Mouse (Mus musculus) right cerebral cortex, postnatal 4 days (tissue): ENCODE measurements around the gene Bloc1s2.
A peak's percentile ranks its signal among the peaks of the same experiment; 100 is the strongest.

ENCODE experiments used
- DNase-seq: peaks from one replicate; pipeline ENCODE4 v3.0.0-alpha.2; 2022

The Bloc1s2 gene

DNA sequence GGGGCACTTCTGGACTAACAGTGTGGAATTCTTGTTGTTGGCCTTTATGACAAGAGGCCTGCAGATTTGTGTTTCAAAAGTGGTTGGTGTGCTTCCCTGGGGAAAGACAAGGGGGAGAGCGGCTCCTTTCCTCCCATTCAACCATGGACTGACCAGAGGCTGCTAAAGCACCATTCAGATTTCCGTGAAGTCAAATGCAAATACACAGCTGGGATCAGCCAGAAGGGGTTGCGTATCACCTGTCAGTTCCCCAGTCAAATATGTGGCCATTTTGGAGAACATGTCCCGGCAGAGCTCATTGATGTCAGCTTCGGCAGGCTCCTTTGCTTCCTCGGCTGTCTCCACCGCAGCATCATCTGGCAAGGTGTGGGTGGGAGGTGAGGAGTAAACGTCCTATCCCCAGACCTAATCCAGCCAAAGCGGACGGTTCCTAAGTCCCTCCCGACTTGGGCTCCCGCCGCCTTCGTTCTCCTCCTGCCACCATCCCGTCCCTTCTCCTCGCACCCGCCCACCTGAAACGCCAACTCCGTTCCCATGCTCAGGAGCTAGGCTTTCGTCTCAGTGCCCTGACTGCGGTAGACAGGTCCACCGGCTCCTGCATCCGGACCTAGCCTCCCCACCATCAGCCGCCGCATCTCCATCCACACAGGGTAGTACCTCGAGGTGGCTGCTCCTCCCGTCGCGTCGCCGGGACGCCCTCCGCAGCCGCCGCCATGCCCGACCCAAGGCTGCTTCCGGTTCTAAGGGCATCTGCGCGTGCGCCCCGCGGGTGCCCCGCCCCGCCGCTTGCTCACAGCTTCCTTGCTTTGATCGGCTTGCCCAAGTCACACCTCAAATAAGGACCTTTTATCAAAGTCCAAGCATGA is at the start of gene Bloc1s2:
Gene Bloc1s2, minus strand, starts transcription at position 745 of the 866 bp plus-strand sequence.
- peak; percentile 86 for DNase-seq

DNA sequence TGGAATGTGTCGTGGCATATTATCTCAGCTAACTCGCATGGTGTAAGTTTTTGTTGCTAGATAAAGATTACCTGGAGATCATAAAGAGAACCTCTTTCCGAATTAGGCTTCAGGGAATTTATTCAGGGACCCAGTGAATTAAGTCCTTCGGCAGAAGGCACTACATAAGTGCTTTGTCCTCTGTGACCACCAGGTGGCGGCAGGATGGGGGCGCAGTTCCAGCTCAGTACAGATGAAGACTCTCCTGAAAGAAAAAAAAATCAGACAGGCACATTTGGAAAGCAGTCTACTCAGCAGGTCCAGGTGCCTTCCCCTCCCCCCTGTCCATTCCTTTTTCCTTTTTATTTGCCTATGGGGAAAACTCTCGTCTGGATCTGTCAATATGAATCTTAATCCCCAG is 48.9 kb upstream of the Bloc1s2 start:
- peak; percentile 84 for DNase-seq

DNA sequence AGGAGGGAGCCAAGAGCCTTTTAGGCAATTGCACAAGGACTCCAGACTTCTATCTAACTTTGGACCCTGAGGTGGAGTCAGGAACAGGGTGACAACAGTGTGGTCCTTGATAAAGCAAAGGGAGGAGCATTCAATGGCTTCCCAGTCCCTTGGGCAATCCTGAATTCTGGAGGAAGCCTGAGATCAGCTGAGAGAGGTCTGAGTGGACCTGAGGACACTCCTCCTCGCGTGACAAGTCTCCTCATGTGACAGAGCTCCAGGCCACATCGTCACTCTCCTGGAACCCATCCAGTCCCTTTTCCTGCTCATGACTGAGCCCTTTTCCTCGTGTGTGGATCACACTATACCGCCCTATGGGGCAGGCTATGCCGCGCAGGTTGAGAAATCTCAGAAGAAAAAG is 47.7 kb upstream of the Bloc1s2 start:
- DNase-seq = no peak

DNA sequence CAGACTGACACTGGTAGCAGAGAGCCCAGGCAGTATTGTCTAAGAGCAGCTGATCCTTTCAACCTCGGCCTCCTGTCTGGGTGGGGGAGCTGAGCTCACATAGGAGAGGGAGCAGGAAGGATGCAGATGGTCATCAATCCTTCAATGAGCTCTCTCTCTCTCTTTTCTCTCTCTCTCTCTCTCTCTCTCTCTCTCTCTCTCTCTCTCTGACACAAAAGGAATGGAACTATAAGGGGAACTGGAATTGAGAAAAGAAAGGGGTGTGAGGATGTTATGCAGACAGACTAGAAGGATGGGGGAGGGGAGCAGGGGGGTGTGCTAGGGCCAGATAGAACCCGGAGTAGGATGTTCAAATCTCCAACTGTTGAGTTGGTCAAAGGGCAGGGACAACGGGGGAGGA is 46.1 kb upstream of the Bloc1s2 start, which contains the start of gene Pkd2l1:
Gene Pkd2l1, minus strand, starts transcription at position 101 of the 400 bp plus-strand sequence.
- DNase-seq = no peak

DNA sequence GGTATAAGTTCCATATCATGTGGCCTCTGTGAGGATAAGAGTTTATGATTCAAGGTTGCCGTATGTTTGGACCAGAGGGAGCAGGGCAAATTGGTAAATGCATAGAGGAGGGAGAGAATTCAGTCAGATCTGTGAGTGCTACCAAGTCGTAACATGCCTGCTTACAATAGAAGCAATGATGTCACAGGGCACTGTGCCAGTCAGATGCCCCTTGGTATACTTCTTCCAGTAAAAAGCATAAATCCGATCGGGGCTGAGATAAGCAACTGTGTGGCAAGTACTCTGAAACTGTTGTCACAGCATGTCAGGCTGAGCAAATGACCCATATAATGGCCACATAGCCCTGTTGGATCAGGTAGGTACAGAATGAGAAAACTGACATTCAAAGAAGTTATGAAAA is 42.8 kb upstream of the Bloc1s2 start:
- no peak for DNase-seq

DNA sequence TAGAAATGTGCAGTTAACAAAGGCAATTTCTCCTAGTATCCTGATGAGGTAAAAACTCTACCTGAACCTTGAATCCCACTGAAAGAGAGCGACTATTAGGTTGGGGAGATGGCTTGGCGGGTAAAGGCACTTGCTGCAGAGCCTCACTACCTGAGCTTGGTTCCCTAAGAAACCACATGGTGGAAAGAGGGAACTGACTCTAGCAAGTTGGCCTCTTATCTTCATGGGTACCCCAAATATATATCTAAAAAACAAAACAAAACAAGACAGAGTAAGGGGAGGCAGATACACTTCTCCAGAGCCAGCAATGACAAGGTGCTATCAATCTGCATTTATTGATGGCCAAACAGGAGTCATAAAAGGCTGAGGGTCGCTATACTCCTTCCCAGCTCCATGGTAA is 37.7 kb upstream of the Bloc1s2 start:
- no peak for DNase-seq

DNA sequence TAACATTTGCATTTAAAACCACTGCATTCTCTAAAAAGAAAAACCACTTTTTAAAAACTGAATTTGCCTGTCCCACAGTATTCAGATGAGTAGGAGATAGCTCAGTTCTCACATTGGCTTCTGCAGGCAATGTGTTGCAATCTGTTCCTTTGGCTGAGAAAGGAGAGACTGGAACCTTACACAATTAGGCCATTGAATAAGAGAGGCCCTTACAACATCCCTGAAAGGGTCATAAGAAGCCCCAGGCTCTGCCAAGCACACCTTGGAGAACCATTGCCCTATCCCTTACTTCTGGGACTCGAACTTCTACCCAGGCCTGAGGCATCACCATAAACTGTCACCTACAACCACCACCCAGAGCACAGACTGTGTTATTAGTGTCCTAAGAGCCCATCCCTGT is 34.3 kb upstream of the Bloc1s2 start:
- no peak for DNase-seq

DNA sequence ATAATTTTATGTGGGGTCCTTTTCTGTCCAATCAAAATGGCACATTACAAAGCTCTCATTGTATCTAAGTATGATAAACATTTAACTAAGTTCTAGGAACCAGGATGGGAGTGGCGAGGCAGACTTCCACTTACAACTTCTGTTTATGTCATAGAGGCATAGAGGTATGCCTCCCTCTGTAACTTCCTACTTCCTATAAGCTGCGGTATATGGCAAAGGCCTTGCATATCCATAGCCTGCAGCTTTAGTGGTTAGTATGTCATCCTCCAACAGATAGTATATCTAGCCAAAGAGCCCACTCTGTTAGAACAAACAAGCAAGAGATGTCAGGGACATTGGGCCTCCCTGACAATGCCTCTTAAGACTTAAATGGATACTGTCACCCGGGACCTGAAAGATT is 30.5 kb upstream of the Bloc1s2 start:
- no peak for DNase-seq

DNA sequence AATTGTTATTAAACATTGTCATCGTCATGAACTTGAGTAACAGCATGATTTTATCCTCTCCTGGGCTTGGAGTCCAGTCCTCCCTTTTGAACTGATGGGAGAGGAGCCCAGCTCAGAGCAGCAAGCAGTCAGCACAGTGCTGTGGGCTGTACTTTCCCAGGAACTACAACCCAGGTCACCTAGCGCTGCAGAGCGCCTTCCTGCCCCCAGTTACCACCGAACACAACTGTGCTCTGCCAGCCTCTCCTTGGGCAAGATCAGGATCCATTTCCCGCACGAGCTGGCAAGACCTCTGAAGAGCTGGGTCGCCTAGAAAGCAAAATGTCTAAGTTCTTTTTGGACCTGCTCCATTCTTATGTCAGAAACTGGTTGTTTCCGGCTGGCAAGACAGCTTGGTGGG is 28.6 kb upstream of the Bloc1s2 start:
- DNase-seq = no peak

DNA sequence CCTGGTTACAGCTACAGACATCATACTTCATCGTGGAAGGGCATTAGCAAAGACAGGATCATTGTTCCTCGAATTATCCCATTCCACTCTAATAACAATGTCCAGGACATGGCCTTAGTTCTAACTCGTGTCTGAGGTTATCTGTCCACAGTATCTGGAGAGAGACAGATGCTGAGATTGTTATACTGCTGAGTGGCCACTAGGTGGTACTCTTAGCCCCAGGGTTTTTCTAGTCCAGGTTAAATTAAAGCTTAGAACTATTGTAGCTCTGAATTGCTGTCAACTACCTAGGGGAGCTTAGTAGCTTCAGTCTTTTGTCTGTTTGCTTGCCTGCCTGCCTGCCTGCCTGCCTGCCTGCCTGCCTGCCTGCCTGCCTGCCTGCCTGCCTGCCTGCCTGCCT is 15.3 kb upstream of the Bloc1s2 start:
- DNase-seq = no peak

DNA sequence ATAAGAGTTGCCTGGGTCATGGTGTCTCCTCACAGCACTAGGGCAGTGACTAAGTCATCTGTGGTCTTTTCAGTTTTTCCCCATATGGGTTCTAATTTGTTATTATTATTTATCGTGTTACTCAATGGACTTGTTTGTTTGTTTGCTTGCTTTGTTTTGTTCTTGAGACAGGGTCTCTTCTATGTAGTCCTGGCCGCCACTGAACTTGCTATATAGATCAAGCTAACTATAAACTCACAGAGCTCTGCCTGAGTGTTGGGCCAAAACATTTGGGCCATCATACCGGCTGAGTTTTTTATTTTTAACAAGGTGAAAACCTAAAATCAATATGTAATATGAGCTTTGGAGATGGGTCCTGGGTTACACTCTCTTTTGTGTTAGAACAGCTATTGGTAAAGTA is 13.1 kb upstream of the Bloc1s2 start:
- no peak for DNase-seq

DNA sequence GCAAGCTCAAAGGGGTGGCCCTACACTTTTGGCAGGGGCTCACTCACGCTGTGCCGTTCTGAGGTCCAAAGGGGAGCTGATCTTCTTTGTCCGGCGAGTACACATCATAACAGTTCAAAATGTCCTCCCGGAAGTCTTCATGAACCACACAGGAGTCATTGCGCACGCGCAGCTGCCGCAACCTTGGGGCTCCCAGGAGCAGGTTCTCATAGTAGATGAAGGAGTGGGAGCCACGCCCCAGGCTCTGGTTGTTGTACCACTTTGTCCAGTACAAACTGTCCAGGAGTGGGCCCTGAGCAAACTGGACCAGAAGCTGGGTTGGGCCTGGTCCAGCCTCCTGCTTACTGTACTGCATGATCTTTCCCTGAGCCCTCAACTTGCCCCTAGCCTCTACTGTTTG is 10.8 kb upstream of the Bloc1s2 start:
- DNase-seq = no peak

DNA sequence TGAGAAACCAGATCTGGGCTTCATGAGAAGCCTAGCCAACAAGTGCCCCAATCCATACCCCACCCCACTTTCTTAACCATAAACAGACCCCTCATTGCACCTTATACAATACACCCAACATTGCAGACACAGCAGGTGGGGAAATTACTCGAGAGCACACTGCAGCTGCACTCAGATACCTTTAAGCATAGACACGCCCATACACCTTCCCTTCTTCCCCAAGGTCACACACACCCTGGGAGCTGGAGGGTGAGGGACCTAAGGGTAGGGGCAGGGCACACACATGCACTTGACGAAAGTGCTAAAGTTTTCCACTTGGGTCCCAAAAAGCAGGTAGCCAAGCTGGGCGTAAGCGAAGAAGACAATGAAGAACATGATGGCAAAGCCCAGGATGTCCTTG is 7.5 kb upstream of the Bloc1s2 start:
- no peak for DNase-seq

DNA sequence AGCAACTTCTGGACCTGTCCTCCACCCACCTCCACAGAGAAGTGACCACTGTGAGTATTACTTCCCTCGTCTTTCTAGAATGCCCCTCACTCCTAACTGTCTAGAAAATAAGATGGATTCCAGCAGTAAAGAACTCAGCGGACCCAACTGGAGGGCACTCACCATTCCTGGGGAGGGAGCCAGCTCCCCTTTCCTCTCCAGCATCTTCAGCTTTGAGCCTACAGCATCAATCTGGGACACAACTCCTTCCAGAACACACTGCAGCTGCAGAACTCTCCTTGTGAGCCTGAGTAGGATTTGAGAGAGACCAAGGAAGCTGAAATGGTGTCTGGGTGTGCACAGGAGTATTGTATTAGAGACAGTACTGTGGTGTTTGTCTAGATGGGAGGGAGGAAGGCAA is 2.7 kb upstream of the Bloc1s2 start:
- no peak for DNase-seq

DNA sequence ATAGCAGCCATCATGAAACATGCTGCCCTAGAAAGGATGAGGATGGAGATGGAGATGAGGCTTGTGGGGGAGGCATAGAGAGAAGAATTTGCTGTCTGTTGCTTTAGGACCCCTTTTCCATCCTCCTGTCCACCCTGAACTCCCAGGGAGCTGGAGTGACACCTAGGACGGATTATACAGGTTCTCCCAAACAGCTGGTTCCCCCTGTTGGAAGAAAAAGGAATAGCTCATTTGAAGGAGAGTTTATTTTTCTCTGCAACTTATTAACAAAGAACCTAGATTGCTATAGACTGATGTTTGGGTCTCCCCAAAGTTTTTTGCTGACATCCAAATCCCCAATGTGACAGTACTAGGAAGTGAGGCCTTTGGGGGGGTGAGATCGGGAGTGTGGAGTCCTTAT is 2.1 kb upstream of the Bloc1s2 start:
- DNase-seq = no peak

DNA sequence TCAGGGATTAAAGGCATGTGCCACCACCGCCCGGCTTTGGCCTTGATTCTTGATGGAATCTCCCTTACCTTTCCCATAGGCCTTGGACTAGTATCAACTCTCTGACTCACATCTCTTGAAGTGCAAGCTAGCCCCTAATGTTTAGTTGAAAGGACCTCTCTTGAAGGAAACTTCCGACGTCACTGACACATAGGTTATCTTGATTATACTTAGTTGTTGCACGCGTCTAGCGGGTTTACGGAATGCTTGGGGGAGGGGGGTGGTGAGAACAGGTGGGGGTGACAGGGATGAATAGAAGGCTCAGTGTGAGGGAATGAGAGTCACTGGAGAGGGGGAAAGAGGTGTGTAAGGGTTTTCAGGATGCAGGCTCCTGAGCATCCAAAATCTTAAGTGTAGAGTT is 705 bp upstream of the Bloc1s2 start:
- DNase-seq = no peak

DNA sequence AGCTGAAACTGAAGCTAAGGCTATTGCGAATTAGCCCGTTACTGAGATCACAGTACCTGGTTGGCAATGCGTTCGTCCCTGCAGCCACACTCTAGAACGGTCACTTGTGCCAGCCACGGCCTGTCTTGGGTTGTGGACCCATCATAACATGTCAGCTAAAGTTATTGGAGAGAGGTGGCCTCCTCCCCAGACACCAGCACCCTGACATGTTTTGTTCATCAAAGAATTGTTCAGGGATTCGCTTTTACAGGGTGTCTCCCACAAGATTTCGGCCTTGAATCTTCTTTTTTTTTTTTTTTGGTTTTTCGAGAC is 278 bp upstream of the Bloc1s2 start:
- DNase-seq = no peak

DNA sequence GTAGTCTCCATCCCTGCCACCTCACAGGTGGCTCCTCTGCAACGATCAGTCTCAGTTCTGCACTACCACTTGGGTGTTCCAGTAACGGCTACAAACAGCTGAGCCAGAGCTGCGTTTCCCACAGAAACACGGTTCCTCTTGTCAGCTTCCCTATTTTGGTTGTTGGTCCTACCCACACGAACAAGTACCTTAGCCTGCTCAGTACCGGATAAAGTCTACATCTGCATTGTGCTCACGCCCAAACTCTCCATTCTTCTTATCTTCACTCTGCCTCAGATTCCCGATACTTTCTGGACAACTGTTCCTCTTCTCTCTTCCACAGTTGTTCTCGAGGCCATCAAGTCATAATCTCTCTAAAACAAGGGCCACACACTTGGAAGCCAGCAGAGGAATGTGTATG is 1.9 kb downstream of the Bloc1s2 start:
- no peak for DNase-seq

DNA sequence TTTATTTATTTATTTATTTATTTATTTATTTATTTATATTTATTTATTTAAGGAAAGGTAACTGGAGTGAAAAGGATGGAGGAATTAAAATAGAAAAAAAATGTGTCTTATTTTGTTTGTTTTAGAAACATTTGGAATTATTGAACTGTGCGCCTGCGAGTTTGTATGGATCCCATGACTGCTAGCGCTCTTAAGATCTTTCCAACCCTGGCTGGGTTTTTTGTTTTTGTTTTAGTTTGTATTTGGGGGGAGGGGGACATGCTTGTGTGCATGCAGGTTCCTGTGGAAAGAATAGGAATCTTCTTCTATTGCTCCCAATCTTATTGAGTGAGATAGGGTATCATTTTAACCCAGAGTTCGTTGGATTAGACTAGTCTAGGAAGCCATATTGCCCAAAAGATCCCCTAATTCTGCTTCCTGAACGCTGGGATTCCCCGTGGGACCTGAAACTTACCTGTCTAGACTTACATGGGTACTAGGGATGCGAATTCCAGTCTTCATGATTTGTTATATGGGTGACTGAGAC is 10.2 kb downstream of the Bloc1s2 start:
- no peak for DNase-seq

DNA sequence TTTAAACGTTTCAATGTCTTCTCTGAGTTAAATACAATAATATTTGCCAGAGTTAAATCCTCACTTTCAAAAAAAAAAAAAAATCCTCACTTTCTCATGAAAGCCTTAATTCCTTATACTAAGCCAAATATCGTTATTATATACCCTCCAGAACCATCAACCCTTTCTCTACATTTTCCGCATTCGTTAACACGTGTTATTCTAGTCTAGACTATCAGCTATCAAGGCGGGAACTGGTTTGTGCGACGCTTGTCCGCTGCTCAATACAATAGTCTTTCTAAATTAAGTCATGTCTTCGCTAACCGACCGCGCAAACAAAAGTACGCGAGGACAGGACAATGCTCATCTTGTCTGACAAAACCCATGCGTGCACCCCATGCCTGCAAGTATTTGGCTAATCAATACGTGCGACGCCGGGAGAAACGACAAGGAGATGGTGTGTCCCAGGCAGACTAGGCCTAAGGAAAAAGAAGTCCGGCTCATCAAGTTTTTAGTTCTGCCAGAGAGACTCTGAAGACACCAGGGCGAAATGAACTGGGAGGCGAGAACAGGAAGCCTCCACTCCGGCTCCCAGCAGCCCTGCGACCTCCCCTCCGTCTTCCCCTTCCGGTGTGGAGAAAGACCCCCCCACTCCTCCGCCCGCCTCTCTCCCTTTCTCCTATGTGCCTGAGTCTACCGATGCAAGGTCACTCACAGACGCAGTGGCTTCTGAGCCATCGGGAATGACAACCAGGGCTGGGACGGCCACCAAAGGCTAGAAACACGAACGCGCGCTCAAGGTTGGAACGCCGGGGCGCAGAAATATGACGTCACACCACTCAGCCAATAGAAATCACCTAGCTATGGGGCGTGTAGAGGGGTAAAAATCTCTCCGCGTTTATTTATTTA is 10.9 kb downstream of the Bloc1s2 start, which contains the start of gene Cwf19l1:
Gene Cwf19l1, minus strand, starts transcription at position 805 of the 888 bp plus-strand sequence.
- DNase-seq = peak; percentile 89

DNA sequence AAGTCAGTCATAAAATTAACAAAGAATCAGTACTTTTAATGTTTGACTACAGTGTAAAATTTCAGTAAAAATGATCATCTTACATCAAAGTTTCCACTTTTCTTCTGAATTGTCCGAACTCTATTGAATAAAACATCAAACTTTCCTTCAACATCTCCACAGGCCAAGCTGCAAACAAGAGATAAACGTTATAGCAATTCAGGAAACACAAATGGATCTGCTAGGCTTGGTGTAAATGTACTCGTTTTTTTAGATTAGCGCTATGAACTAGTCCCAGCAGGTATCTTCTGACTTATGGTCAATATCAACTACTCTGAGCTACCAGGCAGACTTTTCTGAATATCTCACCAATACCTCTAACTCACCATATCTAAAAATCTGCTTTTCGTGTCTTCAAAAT is 13.3 kb downstream of the Bloc1s2 start:
- no peak for DNase-seq

DNA sequence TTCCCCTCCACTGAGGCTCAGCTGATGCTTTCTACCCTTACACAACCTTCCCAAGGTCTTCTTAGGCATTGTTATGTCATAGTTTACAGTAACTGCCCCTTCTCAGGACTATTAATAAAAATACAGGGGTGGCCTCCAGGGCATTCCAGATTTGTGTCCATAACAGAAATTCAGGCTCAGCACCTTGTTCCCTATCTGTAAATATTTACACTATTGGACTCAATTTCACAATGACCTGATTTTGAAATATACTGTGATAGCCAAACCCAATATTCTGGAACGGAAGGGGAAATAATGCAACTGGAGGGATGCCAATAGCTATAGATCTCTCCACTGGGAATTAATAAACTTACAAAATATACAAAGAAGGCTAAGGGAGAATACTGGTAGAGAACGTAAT is 17.7 kb downstream of the Bloc1s2 start:
- no peak for DNase-seq

DNA sequence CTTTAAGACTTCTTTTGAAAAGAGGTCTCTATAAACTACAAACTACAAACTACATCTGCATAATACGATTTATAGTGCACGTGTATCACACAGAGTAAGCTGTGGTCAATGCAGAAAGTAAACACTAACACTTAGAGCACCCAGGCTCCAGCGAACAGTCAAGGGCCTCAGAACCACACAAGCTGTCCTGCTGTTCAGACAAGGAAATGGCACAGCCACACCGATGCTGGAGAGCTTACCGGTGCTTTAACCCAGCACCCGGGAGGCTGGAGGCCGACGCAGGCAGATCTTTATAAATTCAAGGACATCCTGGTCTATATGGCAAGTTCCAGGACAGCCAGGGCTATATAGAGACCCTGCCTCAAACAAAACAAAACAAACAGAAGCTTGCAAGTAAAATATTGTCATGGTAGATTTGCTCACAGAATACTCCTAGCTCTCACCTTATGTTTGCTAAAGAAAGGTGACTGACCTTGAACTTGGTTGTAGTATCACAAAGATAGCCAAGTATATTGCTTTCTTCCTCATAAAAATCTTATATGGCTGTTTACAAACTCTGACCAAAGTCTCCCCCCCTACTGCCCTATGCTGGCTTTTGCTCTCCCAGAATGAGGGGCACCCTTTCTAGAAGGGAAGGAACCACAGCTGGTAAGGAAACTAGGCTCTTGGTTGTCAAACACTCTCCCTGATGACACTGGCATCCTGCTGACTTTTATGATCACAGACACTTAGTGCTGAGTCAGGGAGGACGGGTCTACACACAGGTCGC is 18.3 kb downstream of the Bloc1s2 start:
- no peak for DNase-seq
